Mouse (Mus musculus) layer of hippocampus, adult 9-11 months (tissue): ENCODE measurements at regions not wholly inside any gene's neighbourhood (a gene's known extent, or its start where the extent isn't known, plus 50 kb on each side); places are given as distances from the start of the nearest gene placed in this dataset.
"Not testable (repeated sequence)": the region's sequence is repeated elsewhere in the genome, so short reads cannot be mapped to it uniquely, and the experiment has no call there.

Experiments
- DNase-seq: peaks from one replicate; pipeline ENCODE4 v3.0.0; 2022

DNA sequence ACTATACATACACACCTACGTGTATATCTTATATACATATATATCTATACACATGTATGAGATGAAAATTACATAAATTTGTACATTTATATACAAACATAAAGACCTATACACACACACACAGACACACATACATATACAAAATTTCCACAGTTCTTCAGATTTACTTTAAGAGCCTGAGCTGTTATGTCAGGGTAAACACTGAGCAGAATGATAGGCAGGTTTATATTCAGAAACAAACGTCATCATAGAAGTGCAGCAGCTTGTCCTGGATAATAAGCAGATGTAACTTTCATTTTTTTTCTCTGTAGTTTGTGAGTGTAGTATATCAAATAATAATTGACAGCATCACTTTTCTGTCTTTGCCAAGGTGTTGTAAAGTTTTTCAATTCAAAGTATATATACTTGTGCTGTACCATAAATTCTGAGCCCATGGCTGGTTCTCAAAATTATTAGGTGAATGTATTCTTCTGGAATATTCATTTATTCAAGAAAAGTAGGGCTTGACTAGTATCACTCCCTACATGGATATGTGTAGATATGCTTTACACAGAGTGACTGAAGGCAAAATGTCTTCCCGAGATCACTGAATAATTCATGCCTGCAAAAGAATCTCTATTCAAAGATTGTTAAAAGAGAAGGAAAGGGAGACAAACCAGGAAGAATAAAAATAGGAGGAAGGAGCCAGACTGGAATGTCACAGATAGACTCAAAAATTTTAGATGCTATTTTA is 583.8 kb upstream of the Brinp3 start:
- no peak for DNase-seq

DNA sequence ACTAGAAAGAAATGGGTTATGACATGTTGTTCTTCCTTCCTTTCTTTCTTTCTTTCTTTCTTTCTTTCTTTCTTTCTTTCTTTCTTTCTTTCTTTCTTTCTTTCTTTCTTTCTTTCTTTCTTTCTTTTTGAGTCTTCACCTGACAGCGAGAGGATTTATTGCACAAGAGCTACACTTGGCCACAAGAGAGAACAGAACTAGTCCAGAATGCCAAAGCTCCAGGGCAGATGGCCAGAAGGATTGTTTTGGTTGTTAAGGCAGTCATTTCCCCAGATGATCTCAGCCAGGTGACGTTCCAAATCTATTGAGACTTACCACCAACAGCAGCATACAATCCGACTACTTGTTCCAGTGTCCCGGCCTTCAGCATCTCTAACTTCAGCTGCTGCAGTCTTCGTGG is 558.8 kb upstream of the Brinp3 start:
- DNase-seq = no peak

DNA sequence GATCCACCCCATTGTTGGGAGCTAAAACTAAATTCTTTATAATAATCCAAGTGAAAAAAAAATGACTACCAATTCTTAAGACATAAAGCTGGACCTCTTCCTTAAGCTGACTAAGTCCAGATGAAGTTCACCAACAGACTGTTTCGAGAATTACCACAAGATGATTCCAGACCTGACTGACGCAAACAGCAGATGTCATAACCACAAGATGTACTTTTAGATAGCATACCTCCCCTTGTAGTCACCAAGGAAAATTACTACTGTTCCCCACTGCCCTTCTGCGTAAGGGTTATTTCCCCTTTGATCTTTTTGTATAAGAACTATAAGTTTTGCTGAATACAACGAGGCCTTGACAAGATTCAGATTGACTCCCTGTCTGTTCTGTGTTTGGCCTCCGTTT is 536.8 kb upstream of the Brinp3 start:
- not testable (repeated sequence) for DNase-seq

DNA sequence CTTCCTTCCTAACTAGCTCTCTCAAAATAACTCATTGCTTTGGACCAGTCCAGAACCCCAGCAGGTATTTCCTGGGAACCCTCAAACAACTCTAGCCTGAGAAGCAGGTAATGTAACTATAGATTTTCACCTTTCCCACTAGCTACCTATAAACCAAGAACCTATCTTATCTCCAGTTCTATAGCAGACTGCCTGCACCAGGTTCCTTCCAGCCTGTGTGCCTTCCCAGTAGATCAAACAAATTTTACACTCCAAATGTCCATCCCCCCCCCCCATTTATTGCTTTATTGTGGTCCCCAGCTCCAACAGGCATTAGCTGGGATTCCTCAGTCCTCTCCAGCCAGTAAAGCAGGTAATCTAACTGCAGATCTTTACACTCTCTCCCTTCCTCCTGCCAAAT is 532.3 kb upstream of the Brinp3 start:
- no peak for DNase-seq

DNA sequence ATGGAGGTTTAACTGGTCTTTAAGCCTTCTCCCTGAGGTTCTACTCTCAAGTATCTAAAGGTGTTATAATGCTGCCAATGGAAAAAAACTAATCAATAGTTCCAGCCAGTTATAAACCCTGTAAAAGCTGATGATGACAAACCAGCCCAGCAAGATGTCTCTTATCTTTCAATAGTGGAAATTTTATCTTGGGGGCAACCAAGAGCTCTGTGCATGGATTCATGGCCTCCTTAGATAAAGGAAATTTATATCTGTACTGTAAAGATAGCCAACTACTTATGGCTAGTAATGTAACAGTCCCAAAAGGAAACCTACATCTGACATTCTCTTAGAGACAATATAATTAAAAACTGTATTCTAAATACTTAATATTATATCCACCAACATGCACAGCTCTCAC is 526.5 kb upstream of the Brinp3 start:
- no peak for DNase-seq

DNA sequence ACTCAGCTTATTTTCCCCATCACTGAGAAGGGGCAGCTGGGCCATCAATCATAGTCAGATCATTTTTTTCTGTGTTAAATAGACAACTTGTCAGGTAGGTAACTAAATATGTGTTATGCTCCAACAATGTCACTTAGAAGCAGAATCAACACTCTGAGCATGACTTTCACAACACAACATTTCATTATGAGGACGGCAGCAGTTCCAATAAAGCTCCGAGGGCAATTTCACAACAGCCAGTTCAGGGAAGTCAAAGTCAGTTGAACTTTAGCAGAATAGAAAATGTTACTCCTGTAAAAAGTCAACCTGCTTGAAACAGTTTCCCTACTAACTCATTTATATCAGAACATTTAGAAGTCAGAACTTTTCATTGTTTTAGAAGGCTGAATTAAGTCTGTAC is 522.1 kb upstream of the Brinp3 start:
- no peak for DNase-seq

DNA sequence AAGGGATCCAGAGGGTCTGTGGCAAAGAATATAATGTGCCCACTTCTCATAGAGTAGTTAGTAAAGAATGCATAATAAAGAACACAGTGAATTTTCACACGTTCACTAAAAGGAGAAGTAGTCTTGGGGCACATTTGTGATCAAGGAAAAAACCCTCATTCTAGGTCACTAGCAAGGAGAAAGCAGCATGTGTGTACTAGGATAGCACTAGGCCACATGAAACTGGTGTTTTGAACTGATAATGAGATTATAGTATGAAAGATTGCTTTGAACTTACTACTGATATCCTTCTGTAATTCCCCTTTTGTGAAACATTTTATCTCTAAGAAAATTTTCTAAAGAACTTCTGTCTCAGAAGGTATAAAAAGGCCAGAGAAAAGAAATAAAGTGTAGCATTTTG is 492.6 kb upstream of the Brinp3 start:
- no peak for DNase-seq

DNA sequence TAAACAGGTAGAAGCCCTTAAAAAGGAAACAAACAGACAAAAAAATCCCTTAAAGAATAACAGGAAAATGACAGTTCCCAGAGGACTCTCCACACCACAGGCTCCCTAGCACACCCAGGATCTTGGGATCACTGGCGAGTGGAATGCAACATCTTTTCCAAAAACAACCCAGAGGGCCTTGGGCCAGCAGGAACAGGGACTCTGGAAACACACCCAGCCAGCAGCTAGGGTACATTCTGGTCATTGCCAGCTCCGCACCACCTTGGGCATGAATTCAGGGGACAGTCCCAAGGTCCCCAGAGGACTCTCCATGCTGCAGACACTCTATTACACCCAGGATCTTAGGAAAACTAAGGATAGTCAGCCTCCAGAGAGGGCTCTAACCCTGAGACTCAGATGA is 479.5 kb upstream of the Brinp3 start:
- no peak for DNase-seq

DNA sequence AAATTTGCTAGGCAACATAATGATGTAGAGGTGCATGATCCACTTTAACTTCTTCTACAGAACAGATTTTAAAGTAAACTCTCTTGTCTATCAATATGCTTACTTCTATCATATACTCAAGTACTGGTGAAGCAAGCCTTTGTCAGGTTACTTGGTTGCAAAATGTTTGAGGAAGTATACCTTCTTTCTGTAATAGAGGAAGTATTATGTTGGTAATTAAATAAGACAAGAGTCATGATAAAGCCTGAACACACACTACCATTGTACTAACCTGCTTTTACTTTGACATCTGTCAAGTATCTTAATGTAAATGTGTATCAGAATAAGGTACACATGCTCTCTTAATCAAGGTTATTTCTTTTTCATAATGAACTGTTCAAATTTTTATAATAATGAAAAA is 467.9 kb upstream of the Brinp3 start:
- no peak for DNase-seq

DNA sequence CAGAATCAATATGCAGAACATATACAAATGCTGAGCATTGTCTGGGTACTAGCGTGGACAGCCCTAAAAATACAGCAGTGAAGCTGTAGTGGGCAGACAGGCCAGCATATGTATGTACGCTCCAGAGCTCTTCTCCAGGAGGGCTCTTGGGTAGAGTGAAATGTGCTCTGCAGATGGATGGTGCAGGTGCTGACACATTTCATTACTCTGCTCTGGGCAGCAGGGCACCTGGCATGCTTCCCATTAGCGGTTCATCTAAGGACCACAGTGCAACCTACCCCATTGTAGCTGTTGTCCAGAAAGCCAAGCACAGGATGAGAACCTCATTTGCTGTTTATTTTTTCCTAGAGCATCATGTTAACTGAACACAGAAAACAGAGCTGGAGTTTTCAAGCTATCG is 466.9 kb upstream of the Brinp3 start:
- no peak for DNase-seq

DNA sequence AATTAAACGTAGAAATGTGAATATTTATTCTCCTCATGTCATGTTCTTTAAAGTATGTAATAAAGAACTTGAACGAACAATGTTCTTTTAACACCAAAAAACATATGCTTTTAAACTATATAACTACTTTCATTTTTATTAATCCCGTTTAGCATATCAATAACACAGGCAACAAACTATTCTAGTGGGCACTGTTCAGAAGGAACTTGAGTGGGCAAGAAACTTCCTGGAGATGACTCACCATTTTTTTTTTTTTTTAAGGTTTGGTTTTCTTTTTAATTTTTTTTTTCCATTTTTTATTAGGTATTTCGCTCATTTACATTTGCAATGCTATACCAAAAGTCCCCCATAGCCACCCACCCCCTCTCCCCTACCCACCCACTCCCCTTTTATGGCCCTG is 462.2 kb upstream of the Brinp3 start:
- DNase-seq = not testable (repeated sequence)

DNA sequence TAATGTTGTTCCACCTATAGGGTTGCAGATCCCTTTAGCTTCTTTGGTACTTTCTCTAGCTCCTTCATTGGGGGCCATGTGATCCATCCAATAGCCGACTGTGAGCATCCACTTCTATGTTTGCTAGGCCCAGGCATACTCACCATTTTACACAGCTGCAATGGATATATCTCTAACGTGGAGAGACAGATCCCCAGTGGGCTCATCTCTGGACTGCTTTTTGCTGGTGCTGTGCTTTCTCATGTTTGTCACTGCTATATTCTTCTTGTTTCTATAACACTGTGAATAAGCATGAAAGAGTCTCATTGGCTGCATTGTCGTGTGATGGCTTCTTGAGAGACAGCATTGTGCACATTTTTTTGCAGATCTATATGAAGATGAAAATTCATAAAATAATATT is 461.6 kb upstream of the Brinp3 start:
- not testable (repeated sequence) for DNase-seq

DNA sequence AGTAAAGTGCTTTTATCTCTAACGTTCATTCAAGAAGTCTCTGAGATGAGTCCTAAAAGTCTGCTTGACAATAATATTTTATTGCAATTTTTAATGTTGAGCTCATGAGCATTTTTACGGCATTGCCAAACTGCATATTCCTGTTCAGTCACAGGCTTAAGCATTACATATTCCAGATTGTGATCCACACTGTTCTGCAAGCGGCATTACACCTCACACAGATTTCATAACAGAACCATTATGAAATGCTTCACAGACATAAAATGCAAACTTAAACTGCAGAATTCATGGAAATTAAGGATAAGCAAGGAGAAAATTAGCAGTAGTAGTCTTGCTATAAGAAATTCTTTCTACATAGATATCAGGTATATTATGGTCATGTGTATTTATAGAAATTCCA is 442.1 kb upstream of the Brinp3 start:
- DNase-seq = peak; percentile 5
